Mouse (Mus musculus) G1E (cell line): ENCODE results near the gene Gstm5. TPM values are rescaled to one million over a fixed set of nuclear protein-coding genes. Genes with fewer than 3 reads are reported as not detected.

Experiments used
- ATAC-seq: 2 replicates; pipeline ENCODE4 v1.8.0; 2016; ENCODE audit warnings: mild to moderate bottlenecking; ENCODE audit not compliant: insufficient number of reproducible peaks, poor library complexity, low FRiP score, severe bottlenecking; ENCODE audit errors: extremely low read depth
- DNase-seq: peaks from one replicate; pipeline ENCODE4 v3.0.0; 2012; ENCODE audit warnings: low spot score
- H3K27me3 ChIP-seq: 2 replicates; pipeline ENCODE4 v1.6.1; 2012; ENCODE audit warnings: mild to moderate bottlenecking, low read length, inconsistent platforms; ENCODE audit not compliant: insufficient read depth
- H3K36me3 ChIP-seq: replicated peaks from 2 replicates; pipeline ENCODE3; 2012; ENCODE audit warnings: mild to moderate bottlenecking, inconsistent platforms
- H3K4me1 ChIP-seq: 2 replicates; pipeline ENCODE4 v1.6.1; 2012; ENCODE audit warnings: low read depth, low read length, inconsistent platforms, mixed read lengths; ENCODE audit not compliant: insufficient read depth
- H3K4me3 ChIP-seq: 2 replicates; pipeline ENCODE4 v1.5.1; 2012; ENCODE audit warnings: low read depth, mild to moderate bottlenecking, inconsistent platforms, low read length, moderate library complexity, mixed read lengths
- H3K9me3 ChIP-seq: replicated peaks from 2 replicates; pipeline ENCODE4 v1.6.1; 2012; ENCODE audit warnings: inconsistent platforms
- CTCF ChIP-seq: IDR thresholded peaks from 2 replicates; pipeline ENCODE4 v1.5.1; 2012; ENCODE audit warnings: low read depth, low read length, inconsistent platforms, mixed read lengths
- GATA1 ChIP-seq: IDR thresholded peaks from 2 replicates; pipeline ENCODE4 v1.6.1; 2012; ENCODE audit warnings: borderline replicate concordance, low read length, inconsistent platforms, mixed read lengths
- GATA2 ChIP-seq: IDR thresholded peaks from 2 replicates; pipeline ENCODE4 v1.6.1; 2012; ENCODE audit warnings: low read depth, low read length, inconsistent platforms, borderline replicate concordance
- POLR2AphosphoS5 ChIP-seq: IDR thresholded peaks from 2 replicates; pipeline ENCODE4 v1.6.1; 2012; ENCODE audit warnings: low read depth, low read length, inconsistent platforms; ENCODE audit not compliant: insufficient replicate concordance
- TAL1 ChIP-seq: conservative IDR thresholded peaks from 2 replicates; pipeline ENCODE4 v1.6.1; 2012; ENCODE audit warnings: low read depth, low read length, inconsistent platforms, mixed read lengths
- polyA plus RNA-seq: library from polyadenylated mRNA; stranded (reverse); fragments of >175 nt; gene quantifications from 2 replicates; pipeline ENCODE4 v1.2.3, GENCODE M21; 2012
- total RNA-seq, 2 experiments: library from RNA; stranded (forward) in 1 of 2; stranded (reverse) in 1 of 2; fragments of 200-1000 nt in 1 of 2; fragments of >200 nt in 1 of 2; fragmentation: Nextera tagmentation in 1 of 2; gene quantifications; 2 replicates each; pipeline ENCODE4 v1.2.3; 2014 to 2017

Gstm5 gene
- total RNA-seq (2014; fragmentation: Nextera tagmentation) (not detected in 2 replicates), total RNA-seq (2017) (not detected in 2 replicates), polyA plus RNA-seq (not detected in 2 replicates)

GRCm38 (mm10) chr3:107895720-107896569 is at the start of gene Gstm5:
Gstm5 (plus strand) TSS chr3:107895821.
- H3K9me3 ChIP-seq = no peaks in the 10 kb centered on the region
- H3K4me3 ChIP-seq = no peak within 1 kb of the TSS
- peaks cover 19% of the 10 kb centered on the region for H3K27me3 ChIP-seq
- no peaks in the 10 kb centered on the region for H3K36me3 ChIP-seq
- no peaks in the 10 kb centered on the region for H3K4me1 ChIP-seq
- no peak for TF ChIP-seq POLR2AphosphoS5
- no peak for TF ChIP-seq GATA1
- TF ChIP-seq TAL1 = no peak
- no peak for TF ChIP-seq CTCF
- TF ChIP-seq GATA2 = no peak
- DNase-seq (no peak), ATAC-seq (no peak)

- H3K4me3 ChIP-seq = no peak overlapping the region
- H3K9me3 ChIP-seq = no peaks in the 10 kb centered on the region
- DNase-seq = no peak
- TF ChIP-seq GATA2 (no peak), POLR2AphosphoS5 (no peak), CTCF (no peak), TAL1 (no peak), GATA1 (no peak)
- ATAC-seq = no peak
- peaks cover 62% of the 10 kb centered on the region for H3K27me3 ChIP-seq
- H3K36me3 ChIP-seq = no peaks in the 10 kb centered on the region
- peaks cover 3% of the 10 kb centered on the region; the same call in 1 of the 2 replicates for H3K4me1 ChIP-seq
These were observed 49.4 kb upstream of the Gstm5 start for GRCm38 (mm10) chr3:107846175-107846574.

GRCm38 (mm10) chr3:107846835-107847234 is 48.8 kb upstream of the Gstm5 start:
- Histone ChIP-seq H3K36me3 (no peaks in the 10 kb centered on the region), H3K4me3 (no peak overlapping the region), H3K27me3 (peaks cover 60% of the 10 kb centered on the region), H3K9me3 (no peaks in the 10 kb centered on the region), H3K4me1 (peaks cover 3% of the 10 kb centered on the region; the same call in 1 of the 2 replicates)
- no peak for DNase-seq
- TF ChIP-seq CTCF (no peak), TAL1 (no peak), GATA1 (no peak), POLR2AphosphoS5 (no peak), GATA2 (no peak)
- no peak for ATAC-seq

GRCm38 (mm10) chr3:107848126-107848525 is 47.5 kb upstream of the Gstm5 start:
- no peaks in the 10 kb centered on the region for H3K36me3 ChIP-seq
- ATAC-seq (no peak), DNase-seq (no peak)
- H3K4me1 ChIP-seq = peaks cover 3% of the 10 kb centered on the region; the same call in 1 of the 2 replicates
- H3K9me3 ChIP-seq = no peaks in the 10 kb centered on the region
- no peak overlapping the region for H3K4me3 ChIP-seq
- peaks cover 55% of the 10 kb centered on the region for H3K27me3 ChIP-seq
- TF ChIP-seq GATA2 = no peak

GRCm38 (mm10) chr3:107849000-107849692 is 46.5 kb upstream of the Gstm5 start:
- TF ChIP-seq GATA1 = no peak
- no peak for TF ChIP-seq GATA2
- TF ChIP-seq CTCF = no peak
- no peak for TF ChIP-seq TAL1
- TF ChIP-seq POLR2AphosphoS5 = no peak
- no peak for ATAC-seq

GRCm38 (mm10) chr3:107849693-107850031 is 46.0 kb upstream of the Gstm5 start:
- Histone ChIP-seq H3K27me3 (peaks cover 42% of the 10 kb centered on the region), H3K9me3 (no peaks in the 10 kb centered on the region), H3K36me3 (no peaks in the 10 kb centered on the region), H3K4me3 (no peak overlapping the region), H3K4me1 (peaks cover 3% of the 10 kb centered on the region; the same call in 1 of the 2 replicates)
- no peak for ATAC-seq
- DNase-seq = no peak
- TF ChIP-seq POLR2AphosphoS5 (no peak), GATA1 (no peak), TAL1 (no peak), GATA2 (no peak), CTCF (no peak)

More at GRCm38 (mm10) chr3:107849000-107849692, 46.5 kb upstream of the Gstm5 start:
- no peaks in the 10 kb centered on the region for H3K36me3 ChIP-seq
- no peak overlapping the region for H3K4me3 ChIP-seq
- H3K9me3 ChIP-seq = no peaks in the 10 kb centered on the region
- peaks cover 3% of the 10 kb centered on the region; the same call in 1 of the 2 replicates for H3K4me1 ChIP-seq
- no peak for DNase-seq
- H3K27me3 ChIP-seq = peaks cover 47% of the 10 kb centered on the region
